Mouse (Mus musculus) intestine, embryonic 15.5 days (tissue): ENCODE data around the gene Mchr1. TPM values are rescaled to one million over a fixed set of nuclear protein-coding genes. Genes with fewer than 3 reads are reported as not detected.

Source experiments
- ATAC-seq: fragments of 200-750 bp; cut with Nextera tagmentation; 2 replicates; pipeline ENCODE4 v1.8.0; 2017; ENCODE audit warnings: moderate TSS enrichment, moderate library complexity
- H3K27ac ChIP-seq: fragments of 300-500 bp; sonication (generic); 2 replicates; pipeline ENCODE4 v1.5.1; 2015; ENCODE audit warnings: mild to moderate bottlenecking, inconsistent platforms
- H3K27me3 ChIP-seq: fragments of 300-500 bp; sonication (generic); replicated peaks from 2 replicates; pipeline ENCODE4 v1.6.1; 2015; ENCODE audit warnings: inconsistent platforms
- H3K36me3 ChIP-seq: fragments of 300-500 bp; sonication (generic); 2 replicates; pipeline ENCODE4 v1.6.1; 2015; ENCODE audit warnings: inconsistent platforms
- H3K4me1 ChIP-seq: fragments of 300-500 bp; sonication (generic); replicated peaks from 2 replicates; pipeline ENCODE4 v1.6.1; 2015; ENCODE audit warnings: inconsistent platforms
- H3K4me2 ChIP-seq: fragments of 300-500 bp; sonication (generic); replicated peaks from 2 replicates; pipeline ENCODE4 v1.6.1; 2015; ENCODE audit warnings: mild to moderate bottlenecking, inconsistent platforms
- H3K4me3 ChIP-seq: fragments of 300-500 bp; sonication (generic); replicated peaks from 2 replicates; pipeline ENCODE4 v1.5.1; 2015; ENCODE audit warnings: inconsistent platforms
- H3K9ac ChIP-seq: fragments of 300-500 bp; sonication (generic); 2 replicates; pipeline ENCODE4 v1.6.1; 2015; ENCODE audit warnings: inconsistent platforms
- H3K9me3 ChIP-seq: fragments of 300-500 bp; sonication (generic); 2 replicates; pipeline ENCODE4 v1.6.1; 2016; ENCODE audit warnings: inconsistent platforms
- WGBS: fragments of 180-500 bp; shearing (Covaris S2); methylation state at CpG from one replicate; pipeline ENCODE4 v1.1.7; 2015; 5-methylcytosine and 5-hydroxymethylcytosine counted together
- polyA plus RNA-seq: library from polyadenylated mRNA; unstranded; fragments of >200 nt; fragmentation: Nextera tagmentation; extraction: Ambion mirVana; gene quantifications from 2 replicates; pipeline ENCODE4 v1.2.1, GENCODE M21; 2015

Gene Mchr1
- polyA plus RNA-seq, 1 experiment from 2014 or later: 1.0 TPM

DNA sequence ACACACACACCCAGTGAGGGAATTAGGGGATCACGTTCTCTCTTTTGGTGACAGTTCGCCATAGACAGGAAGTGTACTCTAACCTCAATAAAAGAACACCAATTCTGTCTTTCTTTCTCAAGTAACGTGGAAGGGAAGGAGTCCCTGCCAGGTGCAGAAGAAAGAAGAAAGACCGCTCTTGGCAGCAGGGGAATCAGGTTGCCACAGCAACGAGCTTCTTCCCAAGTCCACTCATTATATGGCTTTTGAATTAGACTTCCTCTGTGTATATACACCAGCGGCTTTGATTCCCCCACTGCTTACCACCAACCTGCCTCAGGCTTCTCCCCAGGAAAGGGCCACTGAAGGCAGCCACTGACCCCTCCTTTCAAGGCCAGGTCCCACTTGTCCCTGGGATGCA, 19.8 kb downstream of the Mchr1 start:
- Histone ChIP-seq H3K9ac (no peak overlapping the region), H3K36me3 (no peaks in the 10 kb centered on the region), H3K4me1 (0 out of 2 replicates have a peak, but pooled peaks cover 9% of the 10 kb centered on the region), H3K4me3 (no peak overlapping the region), H3K9me3 (no peaks in the 10 kb centered on the region), H3K27me3 (no peaks in the 10 kb centered on the region), H3K27ac (no peak overlapping the region), H3K4me2 (no peak overlapping the region)
- 36% methylated on average over 6 of the region's 6 CpGs for WGBS
- peak; percentile 65; the same call in 1 of the 2 replicates for ATAC-seq

DNA sequence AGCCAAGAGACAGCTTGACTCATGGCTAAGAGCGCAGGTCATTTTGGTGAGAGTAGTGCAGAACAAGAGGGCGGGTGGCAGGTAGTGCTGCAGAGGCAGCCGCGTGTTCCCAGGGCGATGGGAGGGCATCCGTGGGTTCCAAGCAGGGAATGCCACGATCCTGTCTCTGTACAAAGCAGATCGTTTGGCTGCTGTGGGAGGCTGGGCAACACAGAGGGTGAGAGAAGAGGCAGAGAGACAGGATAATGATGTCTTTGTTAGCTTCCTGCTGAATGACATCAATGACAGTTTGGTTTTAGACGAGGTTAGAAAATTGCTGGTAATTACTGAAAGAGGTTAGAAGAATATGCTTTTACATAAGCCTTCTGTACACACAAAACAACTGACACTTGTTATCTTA, 23.0 kb downstream of the Mchr1 start:
- 61% methylated on average over 9 of the region's 9 CpGs for WGBS

DNA sequence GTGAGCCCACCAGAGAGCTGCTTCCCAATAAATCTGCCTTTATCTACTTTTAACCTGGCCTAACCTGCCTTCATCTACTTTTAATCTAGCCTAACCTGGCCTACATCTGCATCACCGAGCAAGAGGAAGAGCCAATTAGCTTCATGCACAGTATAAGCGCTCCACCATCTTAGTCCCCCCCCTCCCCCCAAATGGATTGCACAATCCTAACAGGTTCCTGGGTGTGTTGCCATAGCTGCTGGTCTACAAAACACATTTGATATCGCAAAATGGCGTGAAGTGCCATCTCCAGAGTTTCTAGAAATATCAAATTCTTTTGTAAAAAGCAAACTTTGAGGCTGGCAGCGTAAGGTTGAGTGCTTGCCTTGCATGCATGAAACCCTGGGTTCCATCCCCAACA, 24.0 kb downstream of the Mchr1 start:
- no peak overlapping the region for H3K27ac ChIP-seq
- no peak overlapping the region for H3K9ac ChIP-seq
- H3K4me1 ChIP-seq: 0 out of 2 replicates have a peak, but pooled peaks cover 6% of the 10 kb centered on the region
- no peak overlapping the region for H3K4me3 ChIP-seq
- no peak for ATAC-seq
- no peaks in the 10 kb centered on the region for H3K36me3 ChIP-seq
- 93% methylated on average over 5 of the region's 5 CpGs for WGBS
- no peaks in the 10 kb centered on the region for H3K27me3 ChIP-seq
- no peaks in the 10 kb centered on the region for H3K9me3 ChIP-seq
- no peak overlapping the region for H3K4me2 ChIP-seq

More for the DNA sequence above, 23.0 kb downstream of the Mchr1 start:
- no peak overlapping the region for H3K27ac ChIP-seq
- no peaks in the 10 kb centered on the region for H3K9me3 ChIP-seq
- ATAC-seq: no peak
- H3K36me3 ChIP-seq: no peaks in the 10 kb centered on the region
- no peak overlapping the region for H3K9ac ChIP-seq
- 0 out of 2 replicates have a peak, but pooled peaks cover 5% of the 10 kb centered on the region for H3K4me1 ChIP-seq
- no peaks in the 10 kb centered on the region for H3K27me3 ChIP-seq
- H3K4me2 ChIP-seq: no peak overlapping the region
- no peak overlapping the region for H3K4me3 ChIP-seq

DNA sequence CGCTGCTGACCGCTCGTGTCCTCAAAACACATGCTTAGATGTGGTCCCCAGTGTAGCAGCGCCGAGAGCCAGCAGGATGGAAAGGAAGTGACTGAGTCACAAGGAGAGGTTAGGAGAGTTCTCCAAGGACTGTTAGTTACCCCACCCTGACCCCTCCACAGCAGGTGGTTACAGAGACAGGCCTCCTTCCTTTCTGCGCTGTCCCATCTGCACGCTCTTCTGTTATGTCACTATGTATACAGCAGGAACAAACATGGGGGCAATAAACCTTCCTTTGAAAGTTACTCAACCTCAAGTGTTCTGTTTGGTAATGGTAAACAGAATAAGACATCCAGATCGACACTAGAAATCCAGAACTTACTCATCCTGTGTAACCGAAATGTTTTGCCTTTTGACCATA, 24.9 kb downstream of the Mchr1 start:
- no peak overlapping the region for H3K4me2 ChIP-seq
- 0 out of 2 replicates have a peak, but pooled peaks cover 5% of the 10 kb centered on the region for H3K4me1 ChIP-seq
- no peaks in the 10 kb centered on the region for H3K27me3 ChIP-seq
- 63% methylated on average over 9 of the region's 9 CpGs for WGBS
- no peaks in the 10 kb centered on the region for H3K36me3 ChIP-seq
- H3K27ac ChIP-seq: no peak overlapping the region
- ATAC-seq: peak; percentile 63; the same call in 1 of the 2 replicates
- H3K4me3 ChIP-seq: no peak overlapping the region
- H3K9me3 ChIP-seq: no peaks in the 10 kb centered on the region
- no peak overlapping the region for H3K9ac ChIP-seq

DNA sequence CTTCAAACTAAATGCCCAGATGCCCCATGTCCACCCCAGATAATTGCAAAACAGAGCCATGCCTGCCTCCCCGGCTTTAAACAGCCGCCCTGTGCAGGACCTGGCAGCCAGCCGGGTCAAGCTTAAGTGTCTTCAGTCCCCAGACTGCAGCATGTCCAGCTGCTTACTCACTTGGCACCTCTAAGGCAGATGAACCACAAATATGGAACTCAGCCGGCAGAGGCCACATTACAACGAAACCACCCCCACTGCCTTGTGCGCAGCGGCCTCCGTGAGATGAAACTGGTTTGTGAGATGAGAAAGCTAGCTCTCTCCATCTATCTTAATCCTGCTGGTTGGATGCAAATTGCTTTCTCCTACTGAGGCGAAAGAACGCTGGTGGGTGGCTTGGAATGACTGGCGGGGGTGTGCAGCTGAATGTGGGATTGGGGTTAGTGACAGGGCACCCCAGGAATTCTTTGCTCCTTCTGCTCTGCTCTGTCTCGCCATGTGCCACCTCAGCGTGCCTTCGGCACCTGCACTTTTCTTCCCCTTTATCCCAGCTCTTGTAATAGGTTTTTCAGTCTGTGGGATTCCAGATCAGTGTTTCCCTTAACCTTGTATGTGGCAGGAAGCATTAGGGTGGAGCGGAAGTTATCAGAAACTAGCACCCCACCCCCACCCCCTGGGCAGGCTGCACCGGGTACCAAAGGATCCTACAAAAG, 29.2 kb downstream of the Mchr1 start:
- H3K4me3 ChIP-seq: no peak overlapping the region
- H3K27ac ChIP-seq: no peak overlapping the region
- ATAC-seq: no peak
- 0 out of 2 replicates have a peak, but pooled peaks cover 5% of the 10 kb centered on the region for H3K4me1 ChIP-seq
- 50% methylated on average over 16 of the region's 16 CpGs for WGBS
- H3K27me3 ChIP-seq: no peaks in the 10 kb centered on the region
- H3K9me3 ChIP-seq: no peaks in the 10 kb centered on the region
- no peak overlapping the region for H3K9ac ChIP-seq
- H3K36me3 ChIP-seq: no peaks in the 10 kb centered on the region
- no peak overlapping the region for H3K4me2 ChIP-seq

DNA sequence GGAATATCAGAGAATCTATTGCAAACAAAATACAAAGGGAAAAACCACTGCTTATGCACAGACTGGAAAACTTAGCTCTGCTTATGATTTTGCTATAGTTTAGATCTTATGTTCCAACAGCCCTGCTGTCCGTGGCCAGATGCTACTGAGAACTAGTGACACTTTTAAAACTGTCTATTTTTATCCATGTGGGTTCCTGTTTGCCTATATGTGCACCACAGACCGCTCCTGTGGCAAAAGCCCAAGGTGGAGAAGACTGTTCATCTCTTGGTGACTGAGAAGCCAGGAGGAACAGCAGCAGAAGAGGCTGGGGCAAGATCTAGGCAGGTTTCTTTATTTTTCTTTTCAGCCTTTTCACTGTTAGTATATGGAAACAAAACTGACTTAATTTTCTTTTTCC, 32.1 kb downstream of the Mchr1 start:
- no peak for ATAC-seq
- Histone ChIP-seq H3K9me3 (no peaks in the 10 kb centered on the region), H3K4me3 (no peak overlapping the region), H3K4me1 (0 out of 2 replicates have a peak, but pooled peaks cover 7% of the 10 kb centered on the region), H3K4me2 (no peak overlapping the region), H3K9ac (no peak overlapping the region), H3K27ac (no peak overlapping the region), H3K36me3 (no peaks in the 10 kb centered on the region), H3K27me3 (no peaks in the 10 kb centered on the region)
- 77% methylated on average over 2 of the region's 2 CpGs for WGBS

DNA sequence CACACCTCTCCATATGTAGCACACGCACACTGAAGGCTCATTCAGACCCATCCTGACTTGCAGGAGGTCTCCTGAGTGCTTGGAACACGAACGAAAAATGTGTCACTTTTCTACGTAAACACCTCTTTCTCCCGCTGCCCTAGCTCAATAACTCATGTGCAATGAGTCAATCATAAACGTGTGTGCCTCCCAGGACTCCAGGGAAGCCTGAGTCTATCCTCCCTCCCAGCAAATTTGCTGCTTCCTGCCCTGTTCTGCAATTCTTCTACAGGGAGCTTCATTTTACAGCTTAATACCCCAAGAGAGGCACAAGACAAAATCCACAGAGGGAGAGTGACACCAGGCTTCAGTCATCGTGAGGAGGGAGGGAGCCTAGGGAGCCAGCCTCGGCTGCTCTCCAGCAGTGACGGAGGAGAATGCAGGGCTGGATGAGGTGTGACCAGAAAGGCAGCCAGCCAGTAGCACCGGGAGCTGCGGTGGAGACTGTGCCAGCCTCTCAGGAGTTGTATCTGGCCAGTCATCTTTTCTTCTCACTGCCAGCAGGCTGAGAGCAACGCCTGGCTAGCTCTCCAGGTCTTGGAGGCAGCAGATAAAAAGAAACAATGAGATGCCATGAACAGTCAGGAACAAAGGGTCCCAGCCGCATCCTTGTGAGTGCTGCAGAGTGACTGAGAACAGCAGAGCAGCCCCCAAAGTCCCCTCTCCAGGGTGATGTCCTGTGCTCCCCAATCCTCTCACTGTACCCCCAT, 37.2 kb downstream of the Mchr1 start:
- Histone ChIP-seq H3K27me3 (no peaks in the 10 kb centered on the region), H3K4me1 (0 out of 2 replicates have a peak, but pooled peaks cover 10% of the 10 kb centered on the region), H3K4me2 (no peak overlapping the region), H3K9me3 (no peaks in the 10 kb centered on the region), H3K27ac (no peak overlapping the region), H3K36me3 (no peaks in the 10 kb centered on the region), H3K4me3 (no peak overlapping the region), H3K9ac (no peak overlapping the region)
- WGBS: 19% methylated on average over 13 of the region's 13 CpGs
- ATAC-seq: no peak

DNA sequence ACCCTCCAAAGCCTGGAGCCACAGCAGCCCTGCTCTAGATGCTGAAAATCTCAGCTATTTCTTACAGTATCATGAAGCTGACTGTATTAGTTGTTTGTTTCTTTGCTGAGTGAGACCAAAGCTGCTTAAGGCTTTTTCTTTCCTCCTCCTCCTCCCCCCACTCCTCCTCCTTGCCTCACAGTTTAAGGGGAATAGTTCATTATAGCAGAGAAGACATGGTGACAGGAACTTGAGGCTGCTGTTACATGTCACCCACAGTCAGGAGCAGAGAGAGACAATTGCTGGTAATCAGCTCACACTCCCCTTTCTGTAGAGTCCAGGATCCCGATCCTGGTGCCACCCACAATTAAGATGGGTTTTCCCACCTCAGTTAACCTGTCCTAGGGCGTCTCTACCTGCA, 38.1 kb downstream of the Mchr1 start:
- Histone ChIP-seq H3K9ac (no peak overlapping the region), H3K4me3 (no peak overlapping the region), H3K27me3 (no peaks in the 10 kb centered on the region), H3K36me3 (no peaks in the 10 kb centered on the region), H3K27ac (no peak overlapping the region), H3K9me3 (no peaks in the 10 kb centered on the region), H3K4me1 (0 out of 2 replicates have a peak, but pooled peaks cover 11% of the 10 kb centered on the region), H3K4me2 (no peak overlapping the region)
- 62% methylated on average over 2 of the region's 2 CpGs for WGBS
- no peak for ATAC-seq

DNA sequence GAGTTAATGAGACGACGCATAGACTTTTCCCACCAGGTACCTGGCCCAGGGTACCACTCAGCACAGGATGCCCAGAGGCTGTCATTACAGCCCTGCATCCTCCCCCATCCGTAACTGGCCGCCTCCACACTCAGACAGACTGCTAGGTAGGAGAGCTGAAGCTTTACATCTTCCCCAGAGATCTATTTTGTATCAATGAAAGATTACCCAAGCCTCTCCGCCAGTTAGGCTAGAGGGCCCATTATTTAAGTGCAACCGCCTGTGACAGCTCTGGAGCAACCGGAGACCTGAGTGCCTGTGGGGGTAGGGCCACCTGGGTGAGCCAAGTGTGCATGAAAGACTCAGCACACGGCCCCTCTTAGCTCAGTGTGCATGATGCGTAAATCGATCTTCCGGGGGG, 42.6 kb downstream of the Mchr1 start:
- no peak overlapping the region for H3K4me2 ChIP-seq
- ATAC-seq: no peak
- WGBS: 28% methylated on average over 11 of the region's 11 CpGs

DNA sequence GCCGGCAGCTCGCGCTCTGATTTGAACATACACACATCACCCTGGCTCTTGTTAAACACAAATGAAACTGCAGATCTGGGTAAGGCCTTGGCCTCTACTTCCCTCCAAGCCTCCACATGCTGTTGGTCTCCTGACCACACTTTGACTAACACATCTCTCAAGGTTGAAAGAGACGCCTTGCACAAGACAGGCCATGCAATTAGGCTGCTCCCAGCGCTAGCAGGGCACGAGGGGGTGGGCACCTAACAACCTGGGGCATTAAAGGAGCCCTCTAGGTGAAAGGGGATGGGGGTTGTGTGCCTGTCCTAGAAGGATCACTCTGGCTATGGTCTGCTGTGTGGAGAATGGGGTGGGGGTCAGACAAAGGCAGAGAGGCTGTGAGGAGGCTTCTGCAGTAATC, 43.4 kb downstream of the Mchr1 start:
- WGBS: 84% methylated on average over 6 of the region's 6 CpGs
- H3K27ac ChIP-seq: no peak overlapping the region
- no peaks in the 10 kb centered on the region for H3K9me3 ChIP-seq
- H3K4me3 ChIP-seq: no peak overlapping the region
- no peaks in the 10 kb centered on the region for H3K36me3 ChIP-seq
- no peak overlapping the region for H3K4me2 ChIP-seq
- H3K9ac ChIP-seq: no peak overlapping the region
- 0 out of 2 replicates have a peak, but pooled peaks cover 5% of the 10 kb centered on the region for H3K4me1 ChIP-seq
- H3K27me3 ChIP-seq: no peaks in the 10 kb centered on the region
- no peak for ATAC-seq

More for the DNA sequence above, 42.6 kb downstream of the Mchr1 start:
- Histone ChIP-seq H3K4me1 (0 out of 2 replicates have a peak, but pooled peaks cover 5% of the 10 kb centered on the region), H3K4me3 (no peak overlapping the region), H3K27me3 (no peaks in the 10 kb centered on the region), H3K36me3 (no peaks in the 10 kb centered on the region), H3K9ac (no peak overlapping the region), H3K27ac (no peak overlapping the region), H3K9me3 (no peaks in the 10 kb centered on the region)

DNA sequence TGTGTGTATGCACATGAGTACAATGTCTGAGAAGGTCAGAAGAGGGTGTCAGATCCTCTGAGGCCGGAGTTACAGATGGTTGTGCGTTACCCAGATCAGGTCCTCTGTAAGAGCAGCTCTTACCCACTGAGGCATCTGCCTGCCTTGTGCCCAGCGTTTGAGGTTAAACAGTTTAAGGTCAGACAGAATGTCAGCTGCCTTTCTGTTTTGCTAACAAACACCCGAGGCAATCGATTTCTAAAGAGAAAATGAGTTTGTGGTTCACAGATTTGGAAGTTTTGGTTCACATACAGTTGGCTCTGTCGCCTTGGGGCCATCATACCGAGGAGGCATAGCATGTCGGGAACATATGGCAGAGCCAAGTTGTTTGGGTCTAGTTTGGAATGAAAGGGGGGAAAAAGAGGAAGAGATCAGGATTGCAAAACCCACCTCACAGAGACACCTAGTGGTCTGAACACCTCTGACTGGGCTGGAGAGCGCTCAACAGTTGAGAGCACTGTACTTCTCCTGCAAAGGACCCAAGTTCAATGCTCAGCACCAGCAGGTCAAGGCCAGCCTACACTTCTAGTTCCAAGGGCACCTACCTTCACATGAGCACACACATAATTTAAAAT, 48.9 kb downstream of the Mchr1 start:
- ATAC-seq: no peak
- Histone ChIP-seq H3K4me2 (no peak overlapping the region), H3K4me1 (no peaks in the 10 kb centered on the region), H3K4me3 (no peak overlapping the region), H3K27me3 (no peaks in the 10 kb centered on the region), H3K27ac (no peak overlapping the region), H3K9ac (no peak overlapping the region), H3K9me3 (no peaks in the 10 kb centered on the region), H3K36me3 (no peaks in the 10 kb centered on the region)
- 75% methylated on average over 9 of the region's 9 CpGs for WGBS
